Mouse (Mus musculus) mammary gland, adult 2 months (tissue): ENCODE data around the gene Ambra1. TPM values are rescaled to one million over a fixed set of nuclear protein-coding genes. Genes with fewer than 3 reads are reported as not detected.

ENCODE experiments used
- polyA plus RNA-seq: library from polyadenylated mRNA; depleted of rRNA; stranded (reverse); fragments of >200 nt; gene quantifications from 2 replicates; pipeline ENCODE4 v1.2.3, GENCODE M21; 2012; ENCODE audit warnings: low replicate concordance; rRNA removed

The Ambra1 gene
- polyA plus RNA-seq: 21.8 and 21.9 TPM in 2 replicates

GRCm38 (mm10) chr2:91729971-91730821, at the start of gene Ambra1:
Gene Ambra1 (plus strand): TSS chr2:91730134.

GRCm38 (mm10) chr2:91710272-91711234, 19.4 kb upstream of the Ambra1 start, which contains the start of the genes Atg13 and Harbi1:
Gene Atg13 (minus strand): TSS chr2:91710576.
Gene Harbi1 (plus strand): TSS chr2:91710852.

GRCm38 (mm10) chr2:91926949-91927348, 197.0 kb downstream of the Ambra1 start, which contains the start of gene Chrm4:
Gene Chrm4 (plus strand): TSS chr2:91927249.

GRCm38 (mm10) chr2:91932160-91932711, 202.3 kb downstream of the Ambra1 start, which contains the start of gene Mdk:
Gene Mdk (minus strand): TSS chr2:91932297.

GRCm38 (mm10) chr2:91945483-91945882, 215.5 kb downstream of the Ambra1 start, which contains the start of gene Gm9821:
Gene Gm9821 (plus strand): TSS chr2:91945703.

Other genes starting within 250 kb of the Ambra1 start
- gene Ckap5, start 203.4 kb upstream of the Ambra1 start, polyA plus RNA-seq: 3.2 and 8.1 TPM in 2 replicates
- 0.22 and 5.5 TPM in 2 replicates for gene F2, start 93.7 kb upstream of the Ambra1 start, polyA plus RNA-seq
- gene Zfp408, start 80.3 kb upstream of the Ambra1 start, polyA plus RNA-seq: 14.8 and 23.3 TPM in 2 replicates
- 108 and 123 TPM in 2 replicates for gene Arhgap1, start 80.3 kb upstream of the Ambra1 start, polyA plus RNA-seq
- 28.3 and 43.6 TPM in 2 replicates for gene Atg13, start 19.6 kb upstream of the Ambra1 start, polyA plus RNA-seq
- gene Harbi1, start 19.3 kb upstream of the Ambra1 start, polyA plus RNA-seq: 1.9 and 3.8 TPM in 2 replicates
- 0.46 and 0.78 TPM in 2 replicates for gene Chrm4, start 197.1 kb downstream of the Ambra1 start, polyA plus RNA-seq
- 10.3 and 16.7 TPM in 2 replicates for gene Mdk, start 202.2 kb downstream of the Ambra1 start, polyA plus RNA-seq
- not detected in 2 replicates for gene Gm9821, start 215.6 kb downstream of the Ambra1 start, polyA plus RNA-seq
- 160 and 296 TPM in 2 replicates for gene Dgkz, start 245.7 kb downstream of the Ambra1 start, polyA plus RNA-seq